In genomic region chr4:109098861-109099260, GRCm38 (mm10) we compare ENCODE assay signal across 30 mouse cellular contexts.
A peak's percentile ranks its signal among the peaks of the same experiment; 100 is the strongest.
DNase-seq lines count a peak whose midpoint lies in the region; ATAC-seq and TF ChIP-seq lines count a peak whose summit lies in the region.
"Had no signal": no experiment of that assay in that cellular context is flagged by ENCODE, and none has a peak within 500 bp of the region (broad histone marks: within the 10 kb centered on the region; RNA-seq: fewer than 3 reads in every experiment).

No protein-coding gene starts in this region.

- DNase-seq in liver, result peak; percentile 19
- no peak for DNase-seq in liver, postnatal 0 days
- DNase-seq in liver, embryonic 13.5 days, result no peak
- no peak for DNase-seq in kidney, adult 2 months
- no peak for DNase-seq in embryonic facial prominence, embryonic 10.5 days (ENCODE audit: low spot score)
- DNase-seq: adrenal gland, adult 8-10 months; adrenal gland, postnatal 25 days; B cell, adult 2 months; cerebellum, adult 11-12 months; cerebellum, adult 8-10 months; cerebellum, postnatal 10 days; gastrocnemius, postnatal 10 days; gastrocnemius, postnatal 36 days; heart, postnatal 10 days; heart, postnatal 36 days had no signal

- no peak overlapping the region for H3K4me2 ChIP-seq in liver, postnatal 0 days (ENCODE audit: low read depth, low read length)
- H3K4me2 ChIP-seq in liver, embryonic 13.5 days, result peak overlapping the region; percentile 39
- H3K4me2 ChIP-seq in liver, embryonic 16.5 days (ENCODE audit: low read depth, low read length), result peak overlapping the region; percentile 27; the same call in 1 of the 2 replicates
- H3K4me2 ChIP-seq: embryonic facial prominence, embryonic 12.5 days; embryonic facial prominence, embryonic 15.5 days; forebrain, embryonic 12.5 days; forebrain, embryonic 15.5 days; heart, embryonic 11.5 days; heart, embryonic 15.5 days; hindbrain, embryonic 13.5 days; intestine, embryonic 15.5 days had no signal

- 84% methylated on average over 3 of the region's 3 CpGs for WGBS in liver, postnatal 0 days (ENCODE audit: insufficient replicate concordance)
- WGBS in liver, embryonic 13.5 days (ENCODE audit: insufficient replicate concordance), result 67% methylated on average over 3 of the region's 3 CpGs
- 68% methylated on average over 3 of the region's 3 CpGs for WGBS in liver, embryonic 16.5 days (ENCODE audit: insufficient replicate concordance)
- WGBS in kidney, adult 2 months, result 96% methylated on average over 3 of the region's 3 CpGs
- WGBS in embryonic facial prominence, embryonic 10.5 days, result 92% methylated on average over 3 of the region's 3 CpGs

- H3K9ac ChIP-seq in liver, postnatal 0 days (replicated peaks), result no peak overlapping the region
- no peak overlapping the region for H3K9ac ChIP-seq in liver, embryonic 13.5 days
- H3K9ac ChIP-seq in liver, embryonic 16.5 days (ENCODE audit: low read depth, low read length), result no peak overlapping the region
- H3K9ac ChIP-seq: embryonic facial prominence, embryonic 12.5 days; embryonic facial prominence, embryonic 15.5 days; forebrain, embryonic 12.5 days; forebrain, embryonic 15.5 days; heart, embryonic 15.5 days; hindbrain, embryonic 13.5 days; intestine, embryonic 15.5 days had no signal

- no peak for TF ChIP-seq CTCF in liver, postnatal 0 days (IDR thresholded peaks at IDR 0.05; ENCODE audit: low read depth)
- no peak for TF ChIP-seq CTCF in kidney, adult 2 months (conservative IDR thresholded peaks at IDR 0.05; ENCODE audit: insufficient read depth, insufficient read length, low read depth, low read length)

- no peak overlapping the region for H3K4me3 ChIP-seq in liver, postnatal 0 days (ENCODE audit: low read depth, low read length)
- H3K4me3 ChIP-seq in liver, embryonic 13.5 days (replicated peaks), result no peak overlapping the region
- H3K4me3 ChIP-seq in liver, embryonic 16.5 days (ENCODE audit: low read depth, low read length), result no peak overlapping the region
- H3K4me3 ChIP-seq in kidney, adult 2 months (ENCODE audit: insufficient read depth, low read depth, low read length), result no peak overlapping the region
- H3K4me3 ChIP-seq in embryonic facial prominence, embryonic 10.5 days, result no peak overlapping the region
- H3K4me3 ChIP-seq: embryonic facial prominence, embryonic 12.5 days; embryonic facial prominence, embryonic 15.5 days; erythroblast, embryonic 14.5 days; forebrain, embryonic 12.5 days; forebrain, embryonic 15.5 days; heart, embryonic 15.5 days; hindbrain, embryonic 10.5 days; hindbrain, embryonic 13.5 days; intestine, embryonic 15.5 days had no signal

- no peaks in the 10 kb centered on the region for H3K9me3 ChIP-seq in liver, postnatal 0 days (ENCODE audit: low read length)
- no peaks in the 10 kb centered on the region for H3K9me3 ChIP-seq in liver, embryonic 13.5 days (replicated peaks)
- H3K9me3 ChIP-seq in liver, embryonic 16.5 days (replicated peaks; ENCODE audit: control insufficient read depth, low read length), result no peaks in the 10 kb centered on the region
- no peaks in the 10 kb centered on the region for H3K9me3 ChIP-seq in embryonic facial prominence, embryonic 10.5 days
- H3K9me3 ChIP-seq: embryonic facial prominence, embryonic 12.5 days; embryonic facial prominence, embryonic 15.5 days; forebrain, embryonic 12.5 days; forebrain, embryonic 15.5 days; G1E; heart, embryonic 15.5 days; hindbrain, embryonic 10.5 days; hindbrain, embryonic 13.5 days; intestine, embryonic 15.5 days had no signal

- ATAC-seq in liver, postnatal 0 days, result no peak
- ATAC-seq in liver, embryonic 13.5 days (ENCODE audit: low read depth), result peak; percentile 94
- peak; percentile 76 for ATAC-seq in liver, embryonic 16.5 days (ENCODE audit: low read depth)
- ATAC-seq: activated CD4-positive, CD25-positive, alpha-beta regulatory T cell, adult 4 months; forebrain, embryonic 15.5 days; hindbrain, embryonic 16.5 days; intestine, embryonic 15.5 days had no signal

- no peak for TF ChIP-seq EP300 in liver, postnatal 0 days (IDR thresholded peaks at IDR 0.05; ENCODE audit: low read depth)

- H3K27me3 ChIP-seq in liver, postnatal 0 days (ENCODE audit: insufficient read depth, low read length), result no peaks in the 10 kb centered on the region
- no peaks in the 10 kb centered on the region for H3K27me3 ChIP-seq in liver, embryonic 13.5 days
- no peaks in the 10 kb centered on the region for H3K27me3 ChIP-seq in liver, embryonic 16.5 days (ENCODE audit: control insufficient read depth, insufficient read depth, low read depth, low read length)
- no peaks in the 10 kb centered on the region for H3K27me3 ChIP-seq in kidney, adult 2 months (replicated peaks; ENCODE audit: control insufficient read depth, insufficient read depth, low read length)
- no peaks in the 10 kb centered on the region for H3K27me3 ChIP-seq in embryonic facial prominence, embryonic 10.5 days (replicated peaks; ENCODE audit: low read depth, poor library complexity, severe bottlenecking)
- H3K27me3 ChIP-seq: CH12.LX; embryonic facial prominence, embryonic 12.5 days; embryonic facial prominence, embryonic 15.5 days; forebrain, embryonic 12.5 days; forebrain, embryonic 15.5 days; heart, embryonic 15.5 days; hindbrain, embryonic 13.5 days; intestine, embryonic 15.5 days had no signal

- no peaks in the 10 kb centered on the region for H3K4me1 ChIP-seq in liver, postnatal 0 days (ENCODE audit: insufficient read depth)
- H3K4me1 ChIP-seq in liver, embryonic 13.5 days (replicated peaks), result peaks cover 38% of the 10 kb centered on the region
- H3K4me1 ChIP-seq in liver, embryonic 16.5 days (ENCODE audit: control insufficient read depth, low read depth, low read length), result peaks cover 6% of the 10 kb centered on the region
- peaks cover 8% of the 10 kb centered on the region; the same call in 1 of the 2 replicates for H3K4me1 ChIP-seq in kidney, adult 2 months (ENCODE audit: control insufficient read depth, insufficient read depth, low read length)
- no peaks in the 10 kb centered on the region for H3K4me1 ChIP-seq in embryonic facial prominence, embryonic 10.5 days
- H3K4me1 ChIP-seq: embryonic facial prominence, embryonic 12.5 days; forebrain, embryonic 12.5 days; forebrain, embryonic 15.5 days; hindbrain, embryonic 10.5 days; hindbrain, embryonic 13.5 days had no signal

- peaks cover 28% of the 10 kb centered on the region for H3K36me3 ChIP-seq in liver, postnatal 0 days (replicated peaks; ENCODE audit: insufficient read depth, low read length)
- H3K36me3 ChIP-seq in liver, embryonic 13.5 days, result peaks cover 23% of the 10 kb centered on the region
- peaks cover 4% of the 10 kb centered on the region; the same call in 1 of the 2 replicates for H3K36me3 ChIP-seq in liver, embryonic 16.5 days (ENCODE audit: control insufficient read depth, insufficient read depth)
- H3K36me3 ChIP-seq in kidney, adult 2 months (ENCODE audit: control insufficient read depth, insufficient read depth, low read length), result peaks cover 9% of the 10 kb centered on the region
- H3K36me3 ChIP-seq in embryonic facial prominence, embryonic 10.5 days (replicated peaks), result peaks cover 18% of the 10 kb centered on the region
- H3K36me3 ChIP-seq: forebrain, embryonic 15.5 days had no signal

- TF ChIP-seq POLR2A in kidney, adult 2 months (IDR thresholded peaks at IDR 0.05; ENCODE audit: low read depth, low read length), result no peak

- H3K27ac ChIP-seq in liver, postnatal 0 days (ENCODE audit: low read depth), result no peak overlapping the region
- H3K27ac ChIP-seq in liver, embryonic 13.5 days, result peak overlapping the region; percentile 40
- H3K27ac ChIP-seq in liver, embryonic 16.5 days (ENCODE audit: low read length), result no peak overlapping the region; the same call in 1 of the 2 replicates
- no peak overlapping the region for H3K27ac ChIP-seq in kidney, adult 2 months (ENCODE audit: insufficient read depth, low read depth, low read length)
- H3K27ac ChIP-seq in embryonic facial prominence, embryonic 10.5 days (replicated peaks), result no peak overlapping the region
- H3K27ac ChIP-seq: embryonic facial prominence, embryonic 12.5 days; embryonic facial prominence, embryonic 15.5 days; forebrain, embryonic 12.5 days; forebrain, embryonic 15.5 days; heart, embryonic 15.5 days; hindbrain, embryonic 10.5 days; hindbrain, embryonic 13.5 days; intestine, embryonic 15.5 days had no signal
